Mouse (Mus musculus): ENCODE results near the gene Reps2. TPM values are rescaled to one million over a fixed set of nuclear protein-coding genes. Genes with fewer than 3 reads are reported as not detected.

The Reps2 gene
- polyA plus RNA-seq, 1 experiment: 0.01 TPM

DNA sequence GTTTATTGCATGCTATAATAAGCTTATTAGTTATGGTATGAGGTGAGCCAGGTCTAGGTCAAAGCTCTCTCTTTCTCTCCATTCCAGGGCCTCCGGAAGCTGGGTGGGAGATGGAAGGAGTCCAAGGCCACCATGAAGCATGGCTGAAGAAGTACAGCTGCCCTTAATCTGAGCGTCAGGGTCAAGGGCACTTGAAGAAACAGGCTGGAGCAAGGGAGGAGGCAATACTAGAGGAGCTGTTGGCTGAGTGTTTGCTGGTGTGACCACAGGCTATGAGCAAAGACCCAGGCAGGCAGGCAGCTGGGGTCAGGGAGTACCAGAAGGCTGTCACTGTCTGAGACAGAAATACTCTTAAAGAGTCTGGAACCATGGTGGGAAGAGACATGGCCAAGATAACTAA is 280.2 kb downstream of the Reps2 start:
- TF ChIP-seq TAL1 (IDR thresholded peaks at IDR 0.05; ENCODE audit: low read length) (no peak), GATA1 (IDR thresholded peaks at IDR 0.05; ENCODE audit: low read length) (no peak)
- Histone ChIP-seq H3K9me3 (ENCODE audit: control insufficient read depth, low read length) (no peaks in the 10 kb centered on the region), H3K4me3 (replicated peaks) (no peak overlapping the region), H3K27me3 (ENCODE audit: control insufficient read depth) (peaks cover 6% of the 10 kb centered on the region), H3K4me1 (ENCODE audit: control insufficient read depth) (no peaks in the 10 kb centered on the region), H3K36me3 (ENCODE audit: control insufficient read depth) (no peaks in the 10 kb centered on the region)

Other genes starting within 250 kb of the Reps2 start
- gene Rbbp7, start 116.8 kb upstream of the Reps2 start, polyA plus RNA-seq (2012): 4.7 and 6.8 TPM in 2 replicates
- gene Txlng, start 185.8 kb upstream of the Reps2 start, polyA plus RNA-seq (2012): 0.18 and 0.37 TPM in 2 replicates
- gene Syap1, start 244.8 kb upstream of the Reps2 start, polyA plus RNA-seq (2012): 0.44 and 0.61 TPM in 2 replicates

Measured in erythroblast, embryonic 14.5 days (primary cell).